Mouse (Mus musculus): ENCODE results near the gene Dhx9.

DNA sequence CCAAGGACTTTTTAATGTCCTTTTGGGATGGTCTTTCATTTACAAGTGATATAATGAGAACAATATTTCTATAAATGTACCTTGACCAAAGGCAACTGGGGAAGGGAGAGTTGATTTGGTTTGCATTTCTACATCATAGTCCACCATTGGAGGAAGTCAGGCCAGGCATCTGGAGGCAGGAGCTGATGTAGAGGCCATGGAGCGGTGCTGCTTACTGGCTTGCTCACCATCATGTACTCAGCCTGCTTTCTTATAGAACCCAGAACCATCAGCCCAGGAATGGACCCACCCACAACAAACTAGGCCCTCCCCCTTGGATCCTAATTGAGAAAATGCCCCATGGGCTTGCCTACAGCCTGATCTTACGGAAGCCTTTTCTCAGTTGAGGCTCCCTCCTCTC is 55.1 kb downstream of the Dhx9 start:
- TF ChIP-seq CTCF (IDR thresholded peaks at IDR 0.05; ENCODE audit: low read depth) = no peak
- TF ChIP-seq EP300 (IDR thresholded peaks at IDR 0.05; ENCODE audit: low read depth) = no peak

Measured in liver, embryonic 14.5 days (tissue).